Mouse (Mus musculus): ENCODE data around the gene Uqcr10. TPM values are rescaled to one million over a fixed set of nuclear protein-coding genes. Genes with fewer than 3 reads are reported as not detected.

Uqcr10 gene
- polyA plus RNA-seq, 2 experiments: 569 to 747 TPM

- no peak overlapping the region for H3K9ac ChIP-seq (replicated peaks)
- H3K27ac ChIP-seq: no peak overlapping the region
- no peak for TF ChIP-seq CTCF (IDR thresholded peaks at IDR 0.05; ENCODE audit: low read depth)
- no peak for TF ChIP-seq EP300 (IDR thresholded peaks at IDR 0.05; ENCODE audit: low read depth)
- no peaks in the 10 kb centered on the region for H3K4me1 ChIP-seq (replicated peaks; ENCODE audit: control insufficient read depth in 2 of 2, insufficient read depth in 2 of 2, low read length in 1 of 2)
- no peaks in the 10 kb centered on the region for H3K27me3 ChIP-seq (ENCODE audit: control insufficient read depth, insufficient read depth, low read length)
- 41% methylated on average over 12 of the region's 12 CpGs for WGBS (ENCODE audit: insufficient replicate concordance)
- no peak overlapping the region for H3K4me3 ChIP-seq (ENCODE audit: insufficient read depth in 1 of 2, low read depth in 2 of 2, low read length in 2 of 2)
- H3K36me3 ChIP-seq (replicated peaks; ENCODE audit: control insufficient read depth, insufficient read depth, low read depth): no peaks in the 10 kb centered on the region
- H3K9me3 ChIP-seq (ENCODE audit: control insufficient read depth, low read length): no peaks in the 10 kb centered on the region
- DNase-seq (ENCODE audit: low read depth in 3 of 3, low spot score in 3 of 3) (no peak), ATAC-seq (ENCODE audit: insufficient read depth) (no peak; the same call in 1 of the 2 replicates)
- no peak overlapping the region for H3K4me2 ChIP-seq (ENCODE audit: low read depth)
These were observed 25.5 kb upstream of the Uqcr10 start for GRCm38 (mm10) chr11:4729603-4730002.

GRCm38 (mm10) chr11:4721728-4722127 is 17.6 kb upstream of the Uqcr10 start:
- H3K4me2 ChIP-seq (ENCODE audit: low read depth): no peak overlapping the region
- ATAC-seq (ENCODE audit: insufficient read depth): no peak
- H3K4me3 ChIP-seq (ENCODE audit: insufficient read depth in 1 of 2, low read depth in 2 of 2, low read length in 2 of 2): no peak overlapping the region
- no peaks in the 10 kb centered on the region for H3K9me3 ChIP-seq (ENCODE audit: control insufficient read depth, low read length)
- no peaks in the 10 kb centered on the region for H3K36me3 ChIP-seq (replicated peaks; ENCODE audit: control insufficient read depth, insufficient read depth, low read depth)
- WGBS (ENCODE audit: insufficient replicate concordance): 76% methylated on average over 8 of the region's 8 CpGs
- H3K9ac ChIP-seq (replicated peaks): no peak overlapping the region
- no peak for TF ChIP-seq CTCF (IDR thresholded peaks at IDR 0.05; ENCODE audit: low read depth)
- no peak for TF ChIP-seq EP300 (IDR thresholded peaks at IDR 0.05; ENCODE audit: low read depth)
- H3K27ac ChIP-seq: no peak overlapping the region
- H3K4me1 ChIP-seq (replicated peaks; ENCODE audit: control insufficient read depth in 2 of 2, insufficient read depth in 2 of 2, low read length in 1 of 2): no peaks in the 10 kb centered on the region
- no peak for DNase-seq (ENCODE audit: low read depth in 3 of 3, low spot score in 3 of 3)
- no peaks in the 10 kb centered on the region for H3K27me3 ChIP-seq (ENCODE audit: control insufficient read depth, insufficient read depth, low read length)

GRCm38 (mm10) chr11:4720900-4721580 is 16.9 kb upstream of the Uqcr10 start:
- Histone ChIP-seq H3K27ac (no peak overlapping the region), H3K4me2 (ENCODE audit: low read depth) (no peak overlapping the region), H3K4me1 (replicated peaks; ENCODE audit: control insufficient read depth in 2 of 2, insufficient read depth in 2 of 2, low read length in 1 of 2) (no peaks in the 10 kb centered on the region), H3K4me3 (ENCODE audit: insufficient read depth in 1 of 2, low read depth in 2 of 2, low read length in 2 of 2) (no peak overlapping the region), H3K9ac (replicated peaks) (no peak overlapping the region), H3K27me3 (ENCODE audit: control insufficient read depth, insufficient read depth, low read length) (no peaks in the 10 kb centered on the region), H3K9me3 (ENCODE audit: control insufficient read depth, low read length) (no peaks in the 10 kb centered on the region), H3K36me3 (replicated peaks; ENCODE audit: control insufficient read depth, insufficient read depth, low read depth) (no peaks in the 10 kb centered on the region)
- 64% methylated on average over 7 of the region's 7 CpGs for WGBS (ENCODE audit: insufficient replicate concordance)
- TF ChIP-seq EP300 (IDR thresholded peaks at IDR 0.05; ENCODE audit: low read depth) (no peak), CTCF (IDR thresholded peaks at IDR 0.05; ENCODE audit: low read depth) (no peak)
- ATAC-seq (ENCODE audit: insufficient read depth): no peak
- no peak for DNase-seq (ENCODE audit: low read depth in 3 of 3, low spot score in 3 of 3)

GRCm38 (mm10) chr11:4720393-4720792 is 16.3 kb upstream of the Uqcr10 start:
- DNase-seq (ENCODE audit: low read depth in 3 of 3, low spot score in 3 of 3) (no peak), ATAC-seq (ENCODE audit: insufficient read depth) (no peak)
- Histone ChIP-seq H3K9ac (replicated peaks) (no peak overlapping the region), H3K4me1 (replicated peaks; ENCODE audit: control insufficient read depth in 2 of 2, insufficient read depth in 2 of 2, low read length in 1 of 2) (no peaks in the 10 kb centered on the region), H3K27ac (no peak overlapping the region), H3K4me2 (ENCODE audit: low read depth) (no peak overlapping the region), H3K4me3 (ENCODE audit: insufficient read depth in 1 of 2, low read depth in 2 of 2, low read length in 2 of 2) (no peak overlapping the region), H3K36me3 (replicated peaks; ENCODE audit: control insufficient read depth, insufficient read depth, low read depth) (no peaks in the 10 kb centered on the region), H3K27me3 (ENCODE audit: control insufficient read depth, insufficient read depth, low read length) (no peaks in the 10 kb centered on the region), H3K9me3 (ENCODE audit: control insufficient read depth, low read length) (no peaks in the 10 kb centered on the region)
- no peak for TF ChIP-seq CTCF (IDR thresholded peaks at IDR 0.05; ENCODE audit: low read depth)
- no peak for TF ChIP-seq EP300 (IDR thresholded peaks at IDR 0.05; ENCODE audit: low read depth)
- WGBS (ENCODE audit: insufficient replicate concordance): 66% methylated on average over 11 of the region's 11 CpGs

GRCm38 (mm10) chr11:4719961-4720360 is 15.8 kb upstream of the Uqcr10 start:
- no peak overlapping the region for H3K9ac ChIP-seq (replicated peaks)
- TF ChIP-seq CTCF (IDR thresholded peaks at IDR 0.05; ENCODE audit: low read depth) (no peak), EP300 (IDR thresholded peaks at IDR 0.05; ENCODE audit: low read depth) (no peak)
- DNase-seq (ENCODE audit: low read depth in 3 of 3, low spot score in 3 of 3) (no peak), ATAC-seq (ENCODE audit: insufficient read depth) (no peak)
- no peaks in the 10 kb centered on the region for H3K27me3 ChIP-seq (ENCODE audit: control insufficient read depth, insufficient read depth, low read length)
- H3K36me3 ChIP-seq (replicated peaks; ENCODE audit: control insufficient read depth, insufficient read depth, low read depth): no peaks in the 10 kb centered on the region
- H3K9me3 ChIP-seq (ENCODE audit: control insufficient read depth, low read length): no peaks in the 10 kb centered on the region
- H3K4me3 ChIP-seq (ENCODE audit: insufficient read depth in 1 of 2, low read depth in 2 of 2, low read length in 2 of 2): no peak overlapping the region
- no peak overlapping the region for H3K27ac ChIP-seq
- H3K4me2 ChIP-seq (ENCODE audit: low read depth): no peak overlapping the region
- no peaks in the 10 kb centered on the region for H3K4me1 ChIP-seq (replicated peaks; ENCODE audit: control insufficient read depth in 2 of 2, insufficient read depth in 2 of 2, low read length in 1 of 2)
- WGBS (ENCODE audit: insufficient replicate concordance): 74% methylated on average over 9 of the region's 9 CpGs
